Mouse (Mus musculus) ES-E14 (cell line): ENCODE measurements at regions not wholly inside any gene's neighbourhood (a gene's known extent, or its start where the extent isn't known, plus 50 kb on each side); places are given as distances from the start of the nearest gene placed in this dataset.

Experiments
- DNase-seq: peaks from one replicate; pipeline ENCODE4 v3.0.0-alpha.2; 2013; ENCODE audit warnings: low read depth, low spot score
- H3K27ac ChIP-seq: 2 replicates; pipeline ENCODE4 v1.5.1; 2012; ENCODE audit warnings: low read depth, mild to moderate bottlenecking, low read length, moderate library complexity, mixed read lengths; ENCODE audit not compliant: poor library complexity, insufficient read depth, severe bottlenecking
- H3K36me3 ChIP-seq: 2 replicates; pipeline ENCODE4 v1.6.1; 2012; ENCODE audit warnings: mild to moderate bottlenecking, low read length, moderate library complexity, mixed read lengths; ENCODE audit not compliant: control insufficient read depth, poor library complexity, insufficient read depth, severe bottlenecking
- H3K4me1 ChIP-seq, 2 experiments: fragments of 150-350 bp in 1 of 2; sonication (generic) in 1 of 2; 2 replicates each; pipeline ENCODE4 v1.6.1; 2012; ENCODE audit warnings: low read length in 2 of 2, mild to moderate bottlenecking in 1 of 2, mixed read lengths in 1 of 2; ENCODE audit not compliant: control insufficient read depth in 2 of 2, insufficient read depth in 2 of 2, poor library complexity in 1 of 2
- H3K4me3 ChIP-seq, 2 experiments: fragments of 150-350 bp in 1 of 2; sonication (generic) in 1 of 2; 2 replicates each; pipeline ENCODE4 v1.5.1; 2012; ENCODE audit warnings: low read length in 2 of 2, low read depth in 1 of 2, mild to moderate bottlenecking in 1 of 2, mixed read lengths in 1 of 2; ENCODE audit not compliant: insufficient read depth in 1 of 2, poor library complexity in 1 of 2, severe bottlenecking in 1 of 2
- H3K9ac ChIP-seq: 2 replicates; pipeline ENCODE4 v1.6.1; 2012; ENCODE audit warnings: low read depth, mild to moderate bottlenecking, low read length, mixed read lengths; ENCODE audit not compliant: poor library complexity, insufficient read depth, severe bottlenecking
- H3K9me3 ChIP-seq: fragments of 150-350 bp; sonication (generic); 2 replicates; pipeline ENCODE4 v1.6.1; 2012; ENCODE audit warnings: low read depth, mild to moderate bottlenecking, low read length; ENCODE audit not compliant: control insufficient read depth, insufficient read depth
- CHD2 ChIP-seq: IDR thresholded peaks from 2 replicates; pipeline ENCODE4 v1.6.1; 2014; ENCODE audit warnings: mild to moderate bottlenecking, low read depth, low read length, inconsistent platforms
- HCFC1 ChIP-seq: IDR thresholded peaks from 2 replicates; pipeline ENCODE4 v1.6.1; 2012; ENCODE audit warnings: low read length, inconsistent platforms, borderline replicate concordance; ENCODE audit not compliant: insufficient read depth
- MAFK ChIP-seq: IDR thresholded peaks from 2 replicates; pipeline ENCODE4 v1.6.1; 2014; ENCODE audit warnings: mild to moderate bottlenecking, low read depth, low read length, inconsistent platforms; ENCODE audit not compliant: insufficient read depth
- ZC3H11A ChIP-seq: IDR thresholded peaks from 2 replicates; pipeline ENCODE4 v1.6.1; 2012; ENCODE audit warnings: low read depth, mild to moderate bottlenecking, inconsistent platforms, low read length, borderline replicate concordance
- ZNF384 ChIP-seq: IDR thresholded peaks from 2 replicates; pipeline ENCODE4 v1.6.1; 2012; ENCODE audit warnings: low read depth, low read length, inconsistent platforms
- in situ Hi-C, 2 experiments: fragments of 600-800 bp; cut with MboI; formaldehyde crosslinking; loops; one replicate each; pipeline ENCODE4 v1.15.1; 2025; ENCODE audit warnings: low sequenced_read_pairs in 2 of 2, inconsistent platforms in 1 of 2; ENCODE audit not compliant: unreplicated experiment in 2 of 2

- DNase-seq = no peak
- TF ChIP-seq ZNF384 (no peak), CHD2 (no peak), ZC3H11A (peak; percentile 20; the same call in 1 of the 2 replicates)
- in situ Hi-C loops = no loop called here
Observed at GRCm38 (mm10) chr4:50675576-50675975, 540.9 kb upstream of the Cylc2 start.

GRCm38 (mm10) chr4:50686019-50686418 is 530.5 kb upstream of the Cylc2 start:
- no peaks in the 10 kb centered on the region for H3K36me3 ChIP-seq
- no peak overlapping the region for H3K4me3 ChIP-seq
- in situ Hi-C loops = no loop called here
- TF ChIP-seq MAFK (no peak), ZC3H11A (no peak), CHD2 (no peak), ZNF384 (no peak), HCFC1 (no peak)
- H3K9me3 ChIP-seq = no peaks in the 10 kb centered on the region
- H3K9ac ChIP-seq = no peak overlapping the region
- DNase-seq = no peak
- H3K27ac ChIP-seq = no peak overlapping the region
- no peaks in the 10 kb centered on the region for H3K4me1 ChIP-seq

More at GRCm38 (mm10) chr4:50675576-50675975, 540.9 kb upstream of the Cylc2 start:
- Histone ChIP-seq H3K9ac (no peak overlapping the region), H3K36me3 (no peaks in the 10 kb centered on the region), H3K4me1 (no peaks in the 10 kb centered on the region), H3K4me3 (no peak overlapping the region), H3K9me3 (no peaks in the 10 kb centered on the region), H3K27ac (no peak overlapping the region)
